Mouse (Mus musculus) cortical plate, adult 2 months (tissue): ENCODE measurements at regions not wholly inside any gene's neighbourhood (a gene's known extent, or its start where the extent isn't known, plus 50 kb on each side); places are given as distances from the start of the nearest gene placed in this dataset.
A peak's percentile ranks its signal among the peaks of the same experiment; 100 is the strongest.

Source experiments
- H3K27ac ChIP-seq: fragments of 200-500 bp; 2 replicates; pipeline ENCODE4 v1.5.1; 2012; ENCODE audit warnings: low read length, control low read depth, inconsistent platforms; ENCODE audit not compliant: insufficient read depth
- H3K4me1 ChIP-seq: fragments of 200-500 bp; 2 replicates; pipeline ENCODE4 v1.6.1; 2011; ENCODE audit warnings: low read length; ENCODE audit not compliant: control insufficient read depth, insufficient read depth
- H3K4me3 ChIP-seq: fragments of 200-500 bp; 2 replicates; pipeline ENCODE4 v1.5.1; 2011; ENCODE audit warnings: mild to moderate bottlenecking, low read length, control low read depth; ENCODE audit not compliant: insufficient read depth
- CTCF ChIP-seq: fragments of 200-500 bp; IDR thresholded peaks from 2 replicates; pipeline ENCODE4 v1.5.1; 2011; ENCODE audit warnings: mild to moderate bottlenecking, control low read depth, low read length; ENCODE audit not compliant: insufficient read depth; ENCODE audit errors: extremely low read depth
- POLR2A ChIP-seq: fragments of 200-500 bp; IDR thresholded peaks from 2 replicates; pipeline ENCODE4 v1.6.1; 2011; ENCODE audit warnings: mild to moderate bottlenecking, low read length, control low read depth; ENCODE audit not compliant: insufficient read depth; ENCODE audit errors: extremely low read depth

- H3K4me1 ChIP-seq: no peaks in the 10 kb centered on the region
- TF ChIP-seq POLR2A (no peak), CTCF (no peak)
- no peak overlapping the region for H3K27ac ChIP-seq
- H3K4me3 ChIP-seq: no peak overlapping the region
Measured at GRCm38 (mm10) chr12:92818610-92819009, 969.7 kb upstream of the Sel1l start.

GRCm38 (mm10) chr12:92801121-92801520 is 952.2 kb upstream of the Sel1l start:
- no peak overlapping the region for H3K4me3 ChIP-seq
- no peak for TF ChIP-seq POLR2A
- no peak for TF ChIP-seq CTCF
- H3K4me1 ChIP-seq: no peaks in the 10 kb centered on the region
- no peak overlapping the region for H3K27ac ChIP-seq

- Histone ChIP-seq H3K4me3 (no peak overlapping the region), H3K4me1 (no peaks in the 10 kb centered on the region), H3K27ac (no peak overlapping the region)
- no peak for TF ChIP-seq POLR2A
Measured at GRCm38 (mm10) chr12:92783362-92783761, 934.4 kb upstream of the Sel1l start.

GRCm38 (mm10) chr12:92779695-92780292 is 930.8 kb upstream of the Sel1l start:
- Histone ChIP-seq H3K27ac (no peak overlapping the region), H3K4me1 (no peaks in the 10 kb centered on the region), H3K4me3 (no peak overlapping the region)
- TF ChIP-seq POLR2A: no peak
- no peak for TF ChIP-seq CTCF

GRCm38 (mm10) chr12:92775668-92776067 is 926.7 kb upstream of the Sel1l start:
- TF ChIP-seq POLR2A: no peak
- 0 out of 2 replicates have a peak, but pooled peaks have one; percentile 7 for TF ChIP-seq CTCF
- Histone ChIP-seq H3K27ac (no peak overlapping the region), H3K4me1 (no peaks in the 10 kb centered on the region), H3K4me3 (no peak overlapping the region)

GRCm38 (mm10) chr12:92748576-92748975 is 899.6 kb upstream of the Sel1l start:
- Histone ChIP-seq H3K27ac (no peak overlapping the region), H3K4me1 (no peaks in the 10 kb centered on the region), H3K4me3 (no peak overlapping the region)
- TF ChIP-seq CTCF (no peak), POLR2A (no peak)

GRCm38 (mm10) chr12:92740818-92741217 is 891.9 kb upstream of the Sel1l start:
- Histone ChIP-seq H3K4me3 (no peak overlapping the region), H3K4me1 (peaks cover 2% of the 10 kb centered on the region; the same call in 1 of the 2 replicates), H3K27ac (no peak overlapping the region)
- TF ChIP-seq POLR2A (no peak), CTCF (no peak)

- H3K27ac ChIP-seq: no peak overlapping the region
- TF ChIP-seq POLR2A (no peak), CTCF (no peak)
- peaks cover 2% of the 10 kb centered on the region; the same call in 1 of the 2 replicates for H3K4me1 ChIP-seq
- no peak overlapping the region for H3K4me3 ChIP-seq
Measured at GRCm38 (mm10) chr12:92739196-92739595, 890.2 kb upstream of the Sel1l start.

- Histone ChIP-seq H3K4me1 (peaks cover 2% of the 10 kb centered on the region; the same call in 1 of the 2 replicates), H3K27ac (peak overlapping the region; percentile 56; the same call in 1 of the 2 replicates), H3K4me3 (no peak overlapping the region)
- TF ChIP-seq CTCF (no peak), POLR2A (no peak)
Measured at GRCm38 (mm10) chr12:92737623-92738370, 888.8 kb upstream of the Sel1l start.

- no peak for TF ChIP-seq CTCF
- TF ChIP-seq POLR2A: no peak
- Histone ChIP-seq H3K27ac (no peak overlapping the region), H3K4me1 (no peaks in the 10 kb centered on the region), H3K4me3 (no peak overlapping the region)
Measured at GRCm38 (mm10) chr12:92723022-92723421, 874.1 kb upstream of the Sel1l start.
